Mouse (Mus musculus): Measurements from ENCODE around the gene Fibin.

The Fibin gene

DNA sequence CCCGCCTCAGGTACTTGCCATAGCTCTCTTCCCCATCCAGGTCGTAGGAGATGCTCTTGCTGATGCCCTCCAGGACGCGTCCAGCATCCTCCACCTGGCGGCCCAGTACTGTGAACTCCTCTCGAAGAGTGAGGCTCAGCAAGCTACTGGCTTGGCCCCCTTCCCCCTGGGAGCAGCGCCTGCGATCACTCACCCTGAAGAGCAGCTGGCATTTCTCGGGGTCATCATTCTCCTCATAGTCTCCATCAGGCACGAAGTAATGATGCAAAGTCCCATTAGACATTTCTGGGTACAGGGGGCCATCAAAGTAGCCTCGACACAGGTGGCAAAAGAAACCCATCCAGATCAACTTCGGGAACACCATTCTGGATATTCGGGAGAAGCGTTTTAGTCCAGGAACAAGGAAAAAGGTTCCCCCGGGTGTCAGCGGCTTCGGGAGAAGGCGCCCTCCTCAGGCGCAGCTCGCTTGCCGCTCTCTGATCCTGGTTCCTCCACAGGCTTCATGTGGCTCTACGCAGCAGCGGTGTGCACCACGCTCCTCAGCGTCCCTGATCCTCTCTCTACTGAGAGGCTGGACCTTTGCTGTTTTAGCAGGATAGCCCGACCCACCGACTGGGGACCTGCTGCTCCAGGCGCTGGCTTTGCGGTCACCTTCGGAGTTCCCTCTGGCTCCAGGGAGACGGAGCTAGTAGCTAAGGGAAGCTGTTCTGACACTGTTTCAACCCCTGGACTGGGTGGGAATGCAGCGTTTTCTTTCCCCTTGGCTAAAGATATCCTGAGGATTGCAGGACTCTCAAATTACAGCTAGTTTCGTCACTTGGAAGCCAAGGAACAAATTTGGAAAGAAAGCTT is at the start of gene Fibin:
Gene Fibin, minus strand, starts transcription at position 752 of the 852 bp plus-strand sequence.
- DNase-seq, result no peak

DNA sequence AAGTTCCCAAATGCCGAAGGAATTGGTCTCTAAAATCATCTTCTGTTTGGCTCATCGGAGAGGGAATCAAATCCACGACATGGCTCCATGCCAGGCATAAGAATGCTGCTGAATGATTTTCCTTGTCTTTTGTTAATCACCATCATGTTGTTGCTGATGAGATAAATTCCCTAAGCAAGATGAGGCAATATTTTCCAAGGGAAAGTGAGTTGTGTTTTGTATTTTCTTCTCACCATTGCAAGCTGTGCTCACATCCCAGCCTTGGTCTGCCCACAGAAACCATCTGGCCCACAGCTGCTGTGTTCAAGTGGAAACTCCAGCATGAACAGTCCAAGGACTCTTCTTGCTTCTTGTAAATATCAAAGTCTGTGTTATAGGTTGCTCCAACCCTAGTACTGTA is 48.4 kb upstream of the Fibin start:
- DNase-seq, result no peak

DNA sequence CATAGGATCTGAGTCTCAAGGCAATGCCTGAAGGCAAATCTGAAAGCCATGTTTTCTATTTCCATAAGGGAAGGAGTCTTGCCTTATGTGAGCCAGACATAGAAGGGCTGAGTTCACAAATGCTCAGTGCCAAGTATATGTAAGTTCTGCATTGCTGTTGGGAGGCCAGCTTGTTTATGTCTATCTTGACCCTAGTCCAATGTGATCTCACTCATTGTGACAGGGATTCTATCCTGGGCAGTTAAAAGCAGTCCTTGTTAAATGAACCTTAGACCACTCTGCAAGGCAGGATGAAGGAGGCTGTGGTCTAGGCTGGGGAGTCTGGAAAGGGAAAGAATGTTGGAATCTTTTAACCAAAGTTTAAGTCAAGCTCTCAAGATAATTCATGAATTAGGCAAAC is 45.8 kb upstream of the Fibin start:
- DNase-seq, result no peak

DNA sequence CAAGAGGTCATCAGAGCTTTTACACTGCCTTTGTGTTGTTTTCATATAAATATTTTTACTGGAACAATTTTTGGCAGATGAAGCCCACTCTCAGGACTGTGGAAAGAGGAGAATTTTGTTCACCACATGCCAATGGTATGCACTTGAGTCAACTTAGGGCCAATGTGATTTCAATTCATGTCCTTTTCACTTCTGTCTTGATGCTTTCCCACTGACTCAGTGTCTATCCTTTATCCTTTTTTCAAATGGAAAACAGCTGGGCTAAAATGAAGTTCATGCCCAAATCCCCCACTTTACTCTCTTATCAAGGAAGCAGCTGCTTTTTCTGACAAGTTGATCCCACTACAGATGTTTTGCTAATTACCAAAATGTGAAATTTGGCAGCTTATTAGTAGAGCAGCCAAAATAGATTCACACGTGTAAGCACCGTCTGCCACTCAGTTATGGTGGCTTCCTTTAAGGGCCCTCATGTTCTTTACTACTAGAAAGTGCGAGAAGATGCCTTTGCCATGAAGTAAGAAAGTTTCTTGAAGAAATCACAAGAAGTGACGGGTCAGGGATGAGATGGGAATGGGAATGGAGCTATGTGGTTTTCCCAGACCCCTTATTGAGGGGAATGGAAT is 29.8 kb upstream of the Fibin start:
- DNase-seq, result no peak

DNA sequence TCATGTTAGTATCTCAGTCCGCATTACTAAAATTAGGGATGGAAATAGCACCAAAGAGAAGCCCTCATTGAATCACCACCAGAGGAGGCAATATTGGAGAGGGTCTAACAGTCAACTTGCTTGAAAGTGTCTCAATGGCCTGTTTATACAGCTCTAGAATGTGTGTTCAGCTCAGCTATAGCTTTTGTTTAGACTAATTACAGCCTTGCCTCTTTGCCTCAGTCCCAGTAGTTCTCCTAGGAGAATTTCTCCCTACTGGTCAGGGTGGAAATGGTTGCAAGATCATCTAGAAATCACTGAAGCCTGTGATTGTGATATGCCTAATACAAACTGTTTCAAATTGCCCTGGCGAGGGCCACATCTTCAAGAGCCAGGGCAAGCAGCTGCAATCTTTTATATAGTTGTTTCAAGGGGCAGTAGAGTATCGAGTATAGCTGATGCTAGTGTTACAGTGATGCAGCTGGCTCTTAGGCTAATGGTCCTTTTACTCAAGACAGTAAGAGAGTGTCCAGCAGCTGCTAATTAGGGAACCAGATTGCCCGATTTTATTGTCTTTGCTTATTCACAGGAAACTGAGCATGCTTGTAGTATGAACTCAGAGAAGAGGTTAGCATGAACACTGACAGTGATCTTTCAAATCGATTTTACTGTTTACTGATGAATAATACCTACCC is 27.9 kb upstream of the Fibin start:
- no peak for DNase-seq

DNA sequence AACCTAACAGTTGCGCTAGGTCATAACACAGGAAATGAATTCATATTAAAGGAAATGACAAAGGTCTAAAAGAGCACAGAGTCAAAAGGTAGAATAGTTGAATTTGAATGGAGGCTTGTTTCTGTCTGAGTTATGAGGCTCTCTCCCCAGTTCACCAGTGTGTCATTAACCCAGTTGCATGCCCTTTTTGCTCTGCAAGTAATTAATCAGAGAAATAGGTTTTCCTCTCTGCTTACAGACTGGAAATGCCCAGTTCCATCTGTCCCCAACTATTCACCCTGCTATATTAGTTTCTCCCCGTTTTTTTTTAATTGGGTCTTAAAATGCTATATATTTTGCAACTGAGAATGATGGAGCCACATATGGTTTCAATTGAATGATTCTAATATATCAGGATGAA is 16.8 kb upstream of the Fibin start:
- DNase-seq, result no peak

DNA sequence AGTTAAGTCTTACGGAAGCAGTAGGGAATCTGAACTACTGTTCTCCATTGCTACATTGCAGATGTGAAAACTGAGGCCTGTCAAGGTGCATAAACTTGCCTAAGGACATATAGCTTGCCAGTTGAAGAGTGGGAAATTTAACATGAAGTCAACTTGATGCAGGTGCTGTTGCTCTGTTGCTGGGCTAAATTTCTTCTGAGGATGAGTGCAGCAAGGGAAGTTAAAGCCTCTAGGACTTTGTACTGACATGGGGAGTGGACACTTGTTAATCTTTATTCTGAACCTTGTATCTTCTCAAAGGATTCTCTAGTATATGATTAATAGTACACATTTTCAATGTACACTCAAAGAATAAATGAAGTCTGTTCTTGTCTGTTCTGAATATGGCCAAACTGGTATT is 13.7 kb upstream of the Fibin start:
- no peak for DNase-seq

DNA sequence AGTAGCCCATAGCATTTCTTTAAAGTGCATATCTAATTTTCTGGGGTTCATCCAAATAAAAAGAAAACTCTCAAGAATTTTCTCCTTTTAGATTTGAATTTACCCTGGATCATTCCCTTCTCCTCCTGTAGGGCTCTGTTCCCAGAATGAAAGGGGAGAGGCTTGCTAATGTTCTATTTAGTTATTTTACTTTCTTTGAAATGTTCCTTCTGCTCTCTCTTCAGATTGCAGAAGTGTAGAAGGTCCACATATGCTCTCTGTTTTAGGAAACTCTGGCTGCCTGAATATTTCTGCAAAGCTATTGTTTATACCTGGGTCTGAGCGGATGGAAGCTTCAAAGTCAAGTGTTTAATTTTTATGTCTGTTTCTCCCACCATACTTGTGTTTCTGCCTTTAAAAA is 12.5 kb upstream of the Fibin start:
- DNase-seq, result no peak

DNA sequence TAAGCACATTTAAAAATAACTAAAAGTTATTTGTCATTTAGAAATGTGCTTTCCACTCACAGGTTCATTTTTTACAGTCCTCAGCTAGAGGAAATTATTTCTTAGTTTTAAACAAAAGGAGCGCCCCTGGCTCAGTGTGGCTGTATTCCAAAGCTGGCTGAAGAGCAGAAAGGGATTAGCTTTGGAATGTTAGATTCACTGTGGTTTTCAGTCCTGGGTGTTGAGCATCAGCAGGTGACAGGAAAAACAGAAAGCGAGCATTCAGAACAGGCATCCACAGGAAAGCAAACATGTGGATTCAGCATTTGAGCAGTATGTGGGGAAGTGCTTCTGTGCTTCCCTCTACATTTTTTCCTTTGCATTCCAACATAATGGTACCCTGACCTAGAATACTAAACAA is 10.2 kb upstream of the Fibin start:
- DNase-seq, result no peak

DNA sequence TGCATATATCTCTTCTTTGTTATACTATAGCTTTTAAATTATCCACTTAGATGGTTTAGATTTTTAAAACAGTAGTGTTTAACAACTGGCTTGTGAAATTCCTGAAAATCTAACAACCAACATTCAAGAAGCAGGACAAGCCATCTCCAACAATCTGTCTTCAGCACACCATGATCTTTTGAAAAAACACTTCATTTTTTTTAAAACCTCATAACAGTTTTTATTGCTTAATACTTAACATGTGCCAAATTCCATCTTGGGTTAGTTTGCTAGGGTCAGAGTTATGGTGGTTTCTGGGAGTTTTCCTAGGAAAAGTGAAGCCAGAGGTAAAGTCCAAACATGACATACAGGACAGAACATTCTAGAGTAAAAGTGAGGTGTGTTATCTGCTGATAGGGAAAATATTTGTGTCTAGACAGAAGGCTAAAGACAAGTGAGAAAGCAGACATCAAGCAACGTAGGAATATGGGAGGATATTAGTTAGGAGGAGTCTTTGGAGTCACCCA is 4.5 kb upstream of the Fibin start:
- no peak for DNase-seq

DNA sequence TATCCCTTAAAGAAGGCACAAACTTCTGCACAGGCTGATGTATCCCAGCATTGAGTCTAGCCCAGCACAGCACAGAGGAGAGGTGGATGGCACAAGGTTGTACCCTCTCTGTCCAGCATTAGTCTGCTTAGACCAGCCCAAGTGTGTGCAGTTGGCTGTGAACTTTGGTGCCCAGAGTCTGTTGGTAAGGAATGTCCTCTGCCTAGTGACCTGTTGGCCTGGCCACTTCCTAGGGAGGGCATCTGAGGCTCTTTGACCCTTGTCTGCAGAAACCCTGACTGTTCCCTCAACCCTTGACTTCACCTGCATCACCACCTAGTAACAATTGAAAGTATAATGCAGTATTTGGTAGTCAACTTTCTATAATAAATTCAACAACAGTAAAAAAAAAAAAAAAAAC is 2.4 kb upstream of the Fibin start:
- no peak for DNase-seq

DNA sequence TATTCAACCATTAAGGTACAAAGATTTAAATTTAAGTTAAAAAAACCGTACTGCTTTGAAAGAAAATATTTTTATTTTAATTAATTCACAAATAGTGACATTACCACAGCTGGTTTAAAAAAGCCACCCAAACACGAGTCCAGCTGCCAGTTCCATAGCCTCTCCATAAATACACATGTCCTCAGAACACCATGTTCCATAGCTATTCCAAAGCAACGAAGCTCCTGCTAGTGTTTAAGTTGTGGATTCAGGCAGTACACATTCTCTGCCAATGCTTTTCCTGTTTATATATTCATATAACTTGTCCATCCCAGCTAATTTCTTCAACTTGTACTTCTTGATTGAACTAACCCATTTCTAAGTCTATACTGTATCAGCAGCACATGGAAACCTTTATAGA is 872 bp upstream of the Fibin start:
- DNase-seq, result no peak

DNA sequence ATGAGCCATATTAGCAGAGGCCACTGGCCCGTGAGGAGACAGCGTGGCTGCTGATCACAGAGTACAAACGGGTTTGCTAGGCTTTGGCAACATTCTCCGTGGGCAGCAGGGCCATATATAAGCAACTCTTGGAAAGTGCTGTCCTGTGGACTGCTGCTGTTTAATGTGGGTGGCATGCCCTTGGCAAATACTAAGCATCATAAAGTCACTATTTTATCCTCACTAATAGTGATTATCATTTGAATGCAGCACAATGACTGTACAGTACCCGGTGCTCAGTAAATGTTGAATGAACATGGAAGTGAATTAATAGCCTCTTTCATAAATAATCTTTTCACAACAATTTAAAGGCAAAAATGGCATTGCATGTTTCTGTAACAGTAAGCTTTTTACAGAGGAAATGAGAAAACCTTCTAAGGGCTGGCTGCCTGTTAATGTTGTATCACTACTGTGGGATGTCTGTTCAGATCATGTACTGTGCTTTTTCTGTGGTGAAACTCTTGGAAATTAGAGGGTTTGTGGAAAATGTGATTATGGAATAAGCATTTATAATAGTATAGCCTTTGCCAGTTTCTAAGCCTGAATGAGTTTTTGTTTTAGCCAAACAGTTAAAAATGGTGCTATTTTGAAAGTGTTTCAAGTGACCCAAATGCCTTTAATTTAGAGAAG is 9.5 kb downstream of the Fibin start:
- no peak for DNase-seq

DNA sequence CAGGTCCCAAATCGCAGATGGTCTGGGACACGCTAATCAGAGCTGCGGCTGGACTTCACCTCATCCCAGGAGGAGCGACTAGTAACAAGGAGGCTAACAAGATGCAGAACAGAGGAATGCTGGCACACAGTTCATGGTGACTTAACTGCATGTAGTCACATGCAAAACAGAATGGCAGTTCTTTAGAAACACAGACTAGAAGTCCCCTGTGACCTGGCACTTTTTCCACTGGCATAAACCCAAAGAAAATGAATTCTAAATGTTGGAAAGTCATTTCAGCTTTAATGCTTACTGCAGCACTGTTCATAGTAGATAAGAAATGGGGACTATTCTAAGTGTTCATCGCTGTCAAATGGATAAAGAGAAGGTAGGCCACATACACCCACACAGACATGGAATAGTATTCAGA is 11.1 kb downstream of the Fibin start:
- no peak for DNase-seq

DNA sequence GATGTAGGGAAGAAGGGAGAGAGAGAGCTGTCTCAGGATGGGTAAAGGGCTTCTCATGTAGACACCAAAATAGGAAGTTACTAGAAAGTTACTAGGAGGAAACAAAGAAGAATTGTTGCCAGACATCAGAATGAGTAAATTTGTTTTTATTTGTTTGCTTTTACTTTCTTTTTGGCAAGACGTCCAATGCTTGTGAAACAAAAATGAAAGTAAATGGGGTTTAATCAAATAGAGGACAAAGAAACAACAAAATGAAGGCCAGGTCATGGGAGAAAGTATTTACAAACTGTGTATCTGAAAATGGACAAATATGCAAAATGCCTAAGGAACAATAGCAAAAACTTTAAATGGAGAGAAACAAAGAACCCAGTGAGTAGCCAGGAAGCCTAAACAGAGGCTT is 11.6 kb downstream of the Fibin start:
- no peak for DNase-seq

DNA sequence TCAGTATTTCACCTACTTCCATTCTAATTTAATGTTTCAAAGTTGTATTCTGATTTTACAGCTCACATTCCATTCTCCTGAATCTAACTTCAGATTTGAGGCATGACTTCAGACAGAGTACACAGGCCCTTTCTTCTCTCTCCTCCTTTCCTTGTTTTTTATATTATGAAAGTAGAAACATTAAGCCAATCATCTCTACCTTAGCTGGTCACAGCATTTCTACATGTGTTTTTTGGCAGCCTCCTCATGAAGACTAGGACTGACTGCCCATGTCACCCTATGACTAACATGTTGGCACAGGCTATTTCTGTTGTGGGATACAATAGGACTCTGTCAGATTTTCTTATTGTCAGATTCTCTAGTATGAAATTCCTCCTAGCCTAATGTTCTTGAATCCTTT is 34.0 kb downstream of the Fibin start:
- DNase-seq, result no peak

DNA sequence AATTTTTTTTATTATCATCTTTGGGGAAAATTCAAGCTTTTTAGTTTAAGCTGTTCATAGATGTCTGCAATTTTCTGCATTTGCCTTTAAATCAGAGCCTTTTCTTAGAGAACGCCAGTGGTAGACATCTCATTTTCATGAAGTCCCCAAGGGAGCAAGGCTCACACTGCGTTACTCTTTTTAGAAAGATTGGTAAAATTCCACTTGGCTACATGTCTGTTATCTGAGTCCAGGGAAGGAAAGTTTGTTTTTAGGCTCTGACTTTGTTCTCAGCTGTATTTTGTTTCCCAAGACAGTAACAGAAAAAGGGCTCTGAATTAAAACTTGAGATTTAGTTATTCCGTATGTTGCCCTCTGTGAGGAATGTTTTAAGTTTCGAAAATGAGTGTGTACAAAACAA is 43.0 kb downstream of the Fibin start:
- DNase-seq, result no peak

DNA sequence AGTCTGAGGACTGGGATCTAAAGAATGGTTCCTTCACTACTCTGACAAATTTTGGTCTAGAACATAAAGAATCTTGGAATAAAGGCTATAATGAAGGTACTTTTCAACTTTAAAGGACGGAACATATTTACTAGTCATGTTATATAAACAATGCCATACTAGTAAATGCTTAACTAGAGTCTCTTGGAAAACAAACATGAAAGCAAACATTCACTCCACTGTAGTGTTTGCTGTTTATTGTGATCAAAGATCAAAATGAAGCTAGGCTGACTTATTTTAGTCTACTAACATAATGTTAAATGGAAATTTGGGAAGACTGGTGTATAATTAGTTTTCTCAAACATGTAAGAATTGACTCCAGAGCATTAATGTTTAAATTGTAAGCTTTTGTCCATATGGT is 43.7 kb downstream of the Fibin start:
- DNase-seq, result no peak

DNA sequence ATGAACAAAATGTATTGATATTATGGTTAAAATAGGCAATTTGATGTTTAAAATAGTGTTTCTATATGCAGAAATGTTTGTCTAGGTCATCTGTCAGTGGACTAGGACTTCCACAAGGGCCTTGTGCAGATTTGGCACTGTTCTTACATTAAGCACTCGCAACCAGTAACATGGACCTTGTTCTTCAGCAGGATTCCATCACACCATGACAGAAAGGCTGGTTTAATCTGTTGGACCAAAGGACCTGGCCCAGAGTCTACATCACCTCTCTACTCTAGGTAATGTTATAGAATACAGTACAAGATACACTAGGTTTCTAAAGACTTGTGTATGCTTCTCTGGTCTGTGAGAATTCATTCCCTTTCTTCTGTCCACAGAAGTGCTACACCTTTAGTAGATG is 44.3 kb downstream of the Fibin start:
- DNase-seq, result no peak

DNA sequence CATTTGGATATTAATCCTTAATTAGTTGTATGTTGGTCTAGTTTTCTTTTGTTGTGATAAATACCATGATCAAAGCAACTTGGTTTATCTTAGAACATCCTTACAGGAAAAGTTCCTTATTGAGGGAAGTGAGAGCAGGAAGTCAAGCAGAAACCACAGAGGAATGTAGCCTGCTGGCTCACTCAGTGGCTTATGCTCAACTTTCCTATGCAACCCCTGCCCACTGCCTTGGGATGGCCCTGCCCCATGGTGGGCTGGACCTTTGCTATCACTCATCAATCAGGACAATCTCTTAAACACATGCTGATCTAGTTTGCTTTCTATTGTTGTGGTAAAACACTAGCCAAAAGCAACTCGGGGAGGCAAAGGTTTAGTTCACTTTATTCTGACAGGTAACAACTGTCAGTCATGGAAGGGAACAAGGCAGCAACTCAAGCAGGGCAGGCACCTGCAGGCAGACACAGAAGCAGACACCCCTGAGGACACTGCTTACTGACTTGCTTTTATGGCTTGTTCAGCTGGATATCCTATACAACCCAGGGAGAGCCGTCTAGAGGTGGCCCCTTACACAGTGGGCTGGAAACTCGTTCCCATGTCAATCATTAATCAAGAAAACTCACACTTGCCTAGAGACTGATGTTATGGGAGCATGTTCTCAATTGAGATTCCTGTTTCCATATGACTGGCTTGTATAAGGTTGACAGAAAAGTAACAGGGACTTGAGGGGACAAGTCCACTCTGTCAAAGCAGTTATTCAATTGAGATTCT is 46.7 kb downstream of the Fibin start:
- DNase-seq, result no peak

DNA sequence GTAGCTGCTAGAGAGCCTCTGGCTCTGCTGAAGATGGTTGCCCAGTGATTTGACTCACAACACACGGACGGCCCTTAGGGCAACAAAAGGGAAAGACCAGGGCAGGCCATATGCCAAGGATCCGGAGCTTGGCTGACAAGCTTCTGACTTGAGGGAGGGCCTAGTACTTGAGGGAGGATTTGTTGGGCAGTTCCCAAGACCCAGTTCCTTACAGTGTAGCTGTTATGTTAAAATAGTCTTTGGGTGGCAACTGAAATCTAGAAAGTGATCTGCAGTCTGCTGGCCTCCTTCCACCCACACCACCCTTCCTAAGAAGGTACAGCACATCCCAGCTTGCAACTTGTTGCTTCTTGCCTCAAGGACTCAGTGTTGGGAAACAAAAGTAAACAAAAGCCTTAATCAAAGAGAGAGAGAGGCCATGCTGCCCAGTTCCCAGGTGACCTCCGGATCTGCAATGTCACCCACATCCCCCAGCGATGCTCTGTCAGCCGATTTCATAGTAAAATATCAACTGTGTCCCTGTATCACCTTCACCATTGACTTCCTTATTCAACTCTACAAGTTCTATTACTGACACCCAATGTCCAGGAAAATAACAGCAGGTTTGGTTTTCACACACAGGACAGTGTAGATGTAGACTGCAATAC is 48.4 kb downstream of the Fibin start, which contains the start of gene Bbox1:
Gene Bbox1, minus strand, starts transcription at position 52 of the 647 bp plus-strand sequence.
- DNase-seq, result no peak

DNA sequence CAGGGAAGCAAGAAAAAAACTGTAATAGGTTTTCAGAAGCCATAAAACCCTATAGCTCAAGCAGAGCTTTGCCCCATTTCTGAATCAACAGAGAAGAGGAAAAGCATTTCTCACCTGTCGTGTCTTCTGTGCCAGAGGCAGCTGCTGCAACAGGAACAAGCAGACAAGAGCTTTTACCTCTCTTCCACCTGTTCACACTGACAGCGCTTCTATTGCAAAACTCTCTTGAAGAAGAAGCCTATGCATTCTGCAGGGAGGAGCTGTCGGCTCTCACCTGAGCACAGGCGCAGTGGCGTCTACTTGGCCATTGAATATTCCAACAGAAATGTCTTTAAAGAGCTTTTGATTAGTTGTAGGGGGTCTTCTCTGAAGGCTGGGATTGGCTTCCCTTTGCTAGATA is 48.9 kb downstream of the Fibin start:
- DNase-seq, result no peak
